Mouse (Mus musculus): ENCODE data around the gene Gprasp1. TPM values are rescaled to one million over a fixed set of nuclear protein-coding genes. Genes with fewer than 3 reads are reported as not detected.
"Not testable (repeated sequence)": the region's sequence is repeated elsewhere in the genome, so short reads cannot be mapped to it uniquely, and the experiment has no call there.

Gene Gprasp1
- polyA plus RNA-seq, 1 experiment from 2014 or later = 55.8 TPM

- Histone ChIP-seq H3K27me3 (ENCODE audit: low read depth, poor library complexity, severe bottlenecking) (peaks cover 34% of the 10 kb centered on the region), H3K9me3 (replicated peaks) (no peaks in the 10 kb centered on the region), H3K27ac (no peak overlapping the region), H3K4me1 (no peaks in the 10 kb centered on the region), H3K36me3 (peaks cover 3% of the 10 kb centered on the region; the same call in 1 of the 2 replicates), H3K4me3 (no peak overlapping the region)
- WGBS = 71% methylated on average over 2 of the region's 2 CpGs
- DNase-seq (ENCODE audit: low spot score) = no peak
Observed at GRCm38 (mm10) chrX:135768565-135768964, 26.0 kb downstream of the Gprasp1 start.

- no peak for DNase-seq (ENCODE audit: low spot score)
- H3K4me3 ChIP-seq = no peak overlapping the region
- no peaks in the 10 kb centered on the region for H3K4me1 ChIP-seq
- H3K27me3 ChIP-seq (ENCODE audit: low read depth, poor library complexity, severe bottlenecking) = peaks cover 67% of the 10 kb centered on the region
- no peak overlapping the region for H3K27ac ChIP-seq
- H3K36me3 ChIP-seq = no peaks in the 10 kb centered on the region
- H3K9me3 ChIP-seq (replicated peaks) = no peaks in the 10 kb centered on the region
Observed at GRCm38 (mm10) chrX:135791536-135791935, 49.0 kb downstream of the Gprasp1 start.

GRCm38 (mm10) chrX:135792326-135792725 lies 49.8 kb downstream of the Gprasp1 start:
- Histone ChIP-seq H3K27ac (no peak overlapping the region), H3K4me3 (no peak overlapping the region), H3K27me3 (ENCODE audit: low read depth, poor library complexity, severe bottlenecking) (peaks cover 63% of the 10 kb centered on the region), H3K4me1 (no peaks in the 10 kb centered on the region), H3K36me3 (no peaks in the 10 kb centered on the region), H3K9me3 (replicated peaks) (no peaks in the 10 kb centered on the region)
- 86% methylated on average over 6 of the region's 6 CpGs for WGBS
- no peak for DNase-seq (ENCODE audit: low spot score)

- DNase-seq (ENCODE audit: low spot score) = peak; percentile 62
- Histone ChIP-seq H3K4me3 (peak overlapping the region; percentile 62), H3K36me3 (peaks cover 21% of the 10 kb centered on the region), H3K27ac (peak overlapping the region; percentile 79), H3K27me3 (ENCODE audit: low read depth, poor library complexity, severe bottlenecking) (peaks cover 60% of the 10 kb centered on the region)
- whole genome bisulfite sequencing = 19% methylated on average over 27 of the region's 27 CpGs
- not testable (repeated sequence) for H3K9me3 ChIP-seq (replicated peaks); H3K4me1 ChIP-seq
Observed at GRCm38 (mm10) chrX:135795591-135796304, 53.2 kb downstream of the Gprasp1 start.

- peaks cover 28% of the 10 kb centered on the region for H3K36me3 ChIP-seq
- peak overlapping the region; percentile 79 for H3K27ac ChIP-seq
- not testable (repeated sequence) for H3K4me1 ChIP-seq; H3K9me3 ChIP-seq (replicated peaks)
- H3K4me3 ChIP-seq = peak overlapping the region; percentile 62
- peaks cover 61% of the 10 kb centered on the region for H3K27me3 ChIP-seq (ENCODE audit: low read depth, poor library complexity, severe bottlenecking)
- peak; percentile 34 for DNase-seq (ENCODE audit: low spot score)
- 17% methylated on average over 25 of the region's 26 CpGs for whole genome bisulfite sequencing
Observed at GRCm38 (mm10) chrX:135796305-135797211, 54.0 kb downstream of the Gprasp1 start.

GRCm38 (mm10) chrX:135797212-135797644 lies 54.7 kb downstream of the Gprasp1 start, which contains the start of gene Bhlhb9:
Bhlhb9 (plus strand) TSS chrX:135797594.
- H3K4me1 ChIP-seq; H3K9me3 ChIP-seq (replicated peaks): not testable (repeated sequence)
- Histone ChIP-seq H3K36me3 (peaks cover 30% of the 10 kb centered on the region), H3K27me3 (ENCODE audit: low read depth, poor library complexity, severe bottlenecking) (peaks cover 61% of the 10 kb centered on the region), H3K4me3 (peak within 1 kb of the TSS; percentile 62), H3K27ac (peak within 1 kb of the TSS; percentile 79)
- WGBS = 4% methylated on average over 4 of the region's 5 CpGs
- DNase-seq (ENCODE audit: low spot score) = peak; percentile 31

GRCm38 (mm10) chrX:135804149-135804548 lies 61.6 kb downstream of the Gprasp1 start:
- H3K4me1 ChIP-seq = no peaks in the 10 kb centered on the region
- peaks cover 46% of the 10 kb centered on the region for H3K27me3 ChIP-seq (ENCODE audit: low read depth, poor library complexity, severe bottlenecking)
- 96% methylated on average over 3 of the region's 3 CpGs for WGBS
- no peak overlapping the region for H3K27ac ChIP-seq
- no peak for DNase-seq (ENCODE audit: low spot score)
- no peaks in the 10 kb centered on the region for H3K9me3 ChIP-seq (replicated peaks)
- no peak overlapping the region for H3K4me3 ChIP-seq
- peaks cover 25% of the 10 kb centered on the region for H3K36me3 ChIP-seq

- no peak for DNase-seq (ENCODE audit: low spot score)
- 10% methylated on average over 1 of the region's 1 CpGs for WGBS
- Histone ChIP-seq H3K4me3 (no peak overlapping the region), H3K27me3 (ENCODE audit: low read depth, poor library complexity, severe bottlenecking) (peaks cover 35% of the 10 kb centered on the region; the same call in 1 of the 2 replicates), H3K4me1 (no peaks in the 10 kb centered on the region), H3K9me3 (replicated peaks) (no peaks in the 10 kb centered on the region), H3K27ac (no peak overlapping the region), H3K36me3 (peaks cover 8% of the 10 kb centered on the region; the same call in 1 of the 2 replicates)
Observed at GRCm38 (mm10) chrX:135805780-135806179, 63.2 kb downstream of the Gprasp1 start.

GRCm38 (mm10) chrX:135835896-135836295 lies 93.4 kb downstream of the Gprasp1 start:
- H3K27me3 ChIP-seq (ENCODE audit: low read depth, poor library complexity, severe bottlenecking) = peaks cover 40% of the 10 kb centered on the region; the same call in 1 of the 2 replicates
- not testable (repeated sequence) for H3K9me3 ChIP-seq (replicated peaks); DNase-seq (ENCODE audit: low spot score); H3K27ac ChIP-seq; H3K36me3 ChIP-seq; H3K4me3 ChIP-seq; H3K4me1 ChIP-seq
- WGBS = 27% methylated on average over 1 of the region's 1 CpGs

- DNase-seq (ENCODE audit: low spot score) = no peak
- Histone ChIP-seq H3K27ac (no peak overlapping the region), H3K9me3 (replicated peaks) (no peaks in the 10 kb centered on the region), H3K27me3 (ENCODE audit: low read depth, poor library complexity, severe bottlenecking) (peaks cover 48% of the 10 kb centered on the region; the same call in 1 of the 2 replicates), H3K4me1 (peaks cover 4% of the 10 kb centered on the region; the same call in 1 of the 2 replicates), H3K4me3 (no peak overlapping the region), H3K36me3 (peaks cover 6% of the 10 kb centered on the region)
- 76% methylated on average over 2 of the region's 2 CpGs for WGBS
Observed at GRCm38 (mm10) chrX:135837896-135838295, 95.4 kb downstream of the Gprasp1 start.

- peak within 1 kb of the TSS; percentile 57 for H3K4me3 ChIP-seq
- H3K27me3 ChIP-seq (ENCODE audit: low read depth, poor library complexity, severe bottlenecking) = peaks cover 56% of the 10 kb centered on the region; the same call in 1 of the 2 replicates
- H3K27ac ChIP-seq = peak within 1 kb of the TSS; percentile 12; the same call in 1 of the 2 replicates
- 16% methylated on average over 29 of the region's 32 CpGs for WGBS
- peak; percentile 37 for DNase-seq (ENCODE audit: low spot score)
- not testable (repeated sequence) for H3K36me3 ChIP-seq; H3K9me3 ChIP-seq (replicated peaks); H3K4me1 ChIP-seq
Observed at GRCm38 (mm10) chrX:135838521-135839360, 96.2 kb downstream of the Gprasp1 start, which contains the start of gene Gprasp2. Gprasp2 (plus strand) TSS chrX:135839034.
